Mouse (Mus musculus): Measurements from ENCODE around the gene Srsf12.

Srsf12 gene

DNA sequence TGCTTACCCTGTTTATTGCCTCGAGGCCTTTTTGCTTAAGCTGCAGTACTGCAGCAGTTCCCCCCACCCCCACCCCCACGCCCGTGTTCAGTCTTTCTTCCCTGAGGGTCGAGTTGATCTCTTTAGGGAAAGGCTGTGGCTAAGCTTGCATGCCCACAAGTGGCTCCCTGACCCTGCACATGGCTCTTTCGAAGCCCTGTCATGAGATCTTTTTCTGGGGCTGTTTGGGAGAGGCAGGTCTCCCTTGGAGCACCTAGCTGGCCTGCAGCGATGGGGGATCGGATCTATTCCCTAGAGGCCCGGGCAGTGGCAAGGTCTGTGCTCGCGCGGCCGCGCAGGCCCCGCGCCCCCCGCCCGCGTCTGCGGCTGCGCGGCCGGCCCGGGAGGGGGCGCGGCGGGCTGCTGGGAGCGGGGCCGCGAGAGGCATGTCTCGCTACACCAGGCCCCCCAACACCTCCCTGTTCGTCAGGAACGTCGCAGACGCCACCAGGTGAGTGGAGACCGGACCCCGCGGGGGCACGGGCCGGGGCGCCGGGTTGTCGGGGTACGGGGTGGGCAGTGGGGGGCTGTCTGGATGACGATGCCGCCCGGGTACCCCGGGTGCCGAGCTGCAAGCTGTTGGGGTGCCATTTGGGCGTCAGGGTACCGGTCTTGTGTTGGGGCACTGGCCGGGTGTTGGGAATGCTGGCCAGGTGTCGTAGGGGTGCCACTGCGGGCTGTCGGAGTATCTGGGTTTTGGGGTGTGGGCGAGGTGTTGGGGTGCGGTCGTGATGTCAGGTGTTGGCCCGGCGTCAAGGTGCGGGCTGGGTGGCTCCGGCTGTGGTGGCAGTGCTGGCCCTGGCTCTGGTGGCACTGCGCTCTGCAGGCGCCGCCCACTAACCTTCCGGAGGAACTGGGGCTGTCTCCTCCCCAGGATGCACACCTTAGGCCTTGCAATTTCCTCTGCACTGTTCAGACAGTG, at the start of gene Srsf12:
Gene Srsf12, plus strand, starts transcription at position 111 of the 961 bp plus-strand sequence.
- DNase-seq (ENCODE audit: low read depth, low spot score): no peak

- no peak for DNase-seq (ENCODE audit: low read depth, low spot score)
Observed at GRCm38 (mm10) chr4:33183477-33183876, 25.3 kb upstream of the Srsf12 start.

DNA sequence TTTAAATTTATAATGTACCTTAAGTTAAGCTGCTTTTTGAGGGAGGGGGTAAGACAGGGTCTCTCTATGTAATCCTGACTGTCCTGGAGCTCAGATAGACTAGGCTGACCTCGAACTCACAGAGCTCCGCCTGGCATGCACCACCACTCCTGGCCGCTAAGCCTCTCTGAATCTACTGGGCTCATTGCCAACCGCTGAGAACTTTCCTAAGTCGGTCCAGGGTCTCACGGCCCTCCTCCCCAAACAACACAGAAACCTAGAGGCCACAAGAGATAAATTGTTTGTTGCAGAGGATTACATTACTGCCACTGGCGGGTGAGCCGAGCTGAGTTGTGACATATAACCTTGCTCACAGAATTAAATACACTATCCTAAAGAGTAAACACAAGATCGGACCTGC, 20.6 kb upstream of the Srsf12 start:
- DNase-seq (ENCODE audit: low read depth, low spot score): peak; percentile 32

DNA sequence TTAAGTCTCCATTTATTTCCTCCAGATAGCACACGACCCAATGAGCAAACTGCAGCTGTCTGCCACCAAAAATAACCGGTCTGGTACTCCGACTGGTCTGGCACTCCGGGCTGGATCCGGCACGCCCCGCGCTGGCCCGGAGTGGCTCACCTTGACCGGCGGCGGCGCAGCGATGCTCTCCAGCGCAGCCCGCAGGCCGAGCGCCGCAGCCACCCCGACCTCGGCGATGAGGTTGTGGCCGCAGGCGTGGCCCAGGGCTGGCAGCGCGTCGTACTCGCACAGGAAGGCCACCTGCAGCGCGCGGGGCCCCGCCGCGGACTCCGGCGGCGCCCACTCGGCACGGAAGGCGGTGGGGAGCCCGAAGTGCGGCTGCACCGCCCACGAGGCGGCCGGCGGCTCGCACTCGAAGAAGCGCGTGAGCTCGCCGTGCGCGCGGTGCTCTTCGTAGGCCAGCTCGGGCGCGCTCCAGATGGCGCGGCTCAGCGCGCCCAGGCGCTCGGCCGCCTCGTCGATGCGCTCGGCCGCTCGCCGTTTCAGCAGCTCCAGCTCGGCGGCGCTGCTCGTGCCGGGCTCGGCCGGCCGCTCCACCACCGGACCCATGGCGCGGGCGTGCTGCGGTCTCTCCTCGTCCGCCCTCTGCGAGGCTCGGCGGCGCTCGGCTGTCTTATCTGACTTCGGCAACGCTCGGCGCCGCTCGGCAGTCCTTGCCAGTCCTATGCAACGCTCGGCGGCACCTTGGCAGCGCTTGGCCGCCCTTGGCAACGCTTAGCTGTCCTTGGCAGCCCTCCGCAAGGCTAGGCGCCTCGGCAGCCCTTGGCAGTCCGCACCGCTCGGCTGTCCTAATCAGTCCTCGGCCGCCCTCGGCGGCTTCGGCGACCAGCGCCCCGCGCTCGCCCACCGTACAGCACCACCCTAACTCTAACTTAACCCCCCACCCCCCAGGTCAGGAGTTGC, 19.7 kb upstream of the Srsf12 start:
- peak; percentile 71 for DNase-seq (ENCODE audit: low read depth, low spot score)

- DNase-seq (ENCODE audit: low read depth, low spot score): no peak
Observed at GRCm38 (mm10) chr4:33189735-33190036, 19.1 kb upstream of the Srsf12 start, which contains the start of gene Pm20d2. Gene Pm20d2 (minus strand): TSS chr4:33189737.

- no peak for DNase-seq (ENCODE audit: low read depth, low spot score)
Observed at GRCm38 (mm10) chr4:33198117-33198516, 10.7 kb upstream of the Srsf12 start.

GRCm38 (mm10) chr4:33204682-33205081, 4.1 kb upstream of the Srsf12 start:
- DNase-seq (ENCODE audit: low read depth, low spot score): peak; percentile 50

- DNase-seq (ENCODE audit: low read depth, low spot score): no peak
Observed at GRCm38 (mm10) chr4:33207551-33207950, 1.2 kb upstream of the Srsf12 start.

DNA sequence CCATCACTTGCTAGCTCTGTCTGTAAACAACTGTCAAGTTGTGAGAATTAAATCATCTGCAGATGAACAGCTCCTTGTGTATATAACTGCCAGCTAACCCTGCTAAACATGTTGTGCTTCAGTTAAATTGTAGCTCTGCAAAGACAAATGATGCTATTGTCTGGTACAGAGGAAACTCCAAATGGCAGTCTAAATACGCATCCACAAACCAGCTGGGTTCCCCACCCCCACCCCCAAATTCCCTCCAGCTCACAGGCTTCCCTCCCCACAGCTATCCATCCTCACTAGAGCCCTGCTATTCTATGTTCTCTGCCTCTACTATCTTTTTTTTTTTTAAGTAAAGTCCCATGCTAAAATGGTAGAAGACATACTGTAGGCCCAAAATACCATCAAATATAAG, 13.1 kb downstream of the Srsf12 start:
- no peak for DNase-seq (ENCODE audit: low read depth, low spot score)

GRCm38 (mm10) chr4:33224003-33224675, 15.3 kb downstream of the Srsf12 start:
- no peak for DNase-seq (ENCODE audit: low read depth, low spot score)

DNA sequence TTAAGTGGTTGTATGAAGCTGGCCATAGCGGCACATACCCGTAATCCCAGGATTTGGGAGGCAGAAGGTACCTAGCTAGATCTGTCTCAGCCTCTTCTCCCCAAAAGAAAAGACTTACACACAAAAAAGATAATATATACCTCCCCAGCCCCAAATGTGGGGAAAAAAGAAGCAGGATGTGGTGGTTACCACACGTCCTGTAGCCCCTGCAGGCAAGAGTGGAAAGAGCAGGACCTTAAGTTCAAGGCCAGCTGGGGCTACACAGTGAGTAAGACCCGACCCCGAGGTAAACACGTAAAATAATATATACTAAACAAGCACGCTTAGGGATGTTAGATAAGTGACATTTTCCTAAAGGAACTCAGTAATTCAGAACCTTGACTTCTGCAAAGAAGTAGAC, 18.4 kb downstream of the Srsf12 start:
- DNase-seq (ENCODE audit: low read depth, low spot score): no peak

GRCm38 (mm10) chr4:33229639-33230038, 20.8 kb downstream of the Srsf12 start:
- DNase-seq (ENCODE audit: low read depth, low spot score): no peak

- no peak for DNase-seq (ENCODE audit: low read depth, low spot score)
Observed at GRCm38 (mm10) chr4:33230881-33231280, 22.1 kb downstream of the Srsf12 start.

- DNase-seq (ENCODE audit: low read depth, low spot score): peak; percentile 81
Observed at GRCm38 (mm10) chr4:33242536-33242935, 33.7 kb downstream of the Srsf12 start.

DNA sequence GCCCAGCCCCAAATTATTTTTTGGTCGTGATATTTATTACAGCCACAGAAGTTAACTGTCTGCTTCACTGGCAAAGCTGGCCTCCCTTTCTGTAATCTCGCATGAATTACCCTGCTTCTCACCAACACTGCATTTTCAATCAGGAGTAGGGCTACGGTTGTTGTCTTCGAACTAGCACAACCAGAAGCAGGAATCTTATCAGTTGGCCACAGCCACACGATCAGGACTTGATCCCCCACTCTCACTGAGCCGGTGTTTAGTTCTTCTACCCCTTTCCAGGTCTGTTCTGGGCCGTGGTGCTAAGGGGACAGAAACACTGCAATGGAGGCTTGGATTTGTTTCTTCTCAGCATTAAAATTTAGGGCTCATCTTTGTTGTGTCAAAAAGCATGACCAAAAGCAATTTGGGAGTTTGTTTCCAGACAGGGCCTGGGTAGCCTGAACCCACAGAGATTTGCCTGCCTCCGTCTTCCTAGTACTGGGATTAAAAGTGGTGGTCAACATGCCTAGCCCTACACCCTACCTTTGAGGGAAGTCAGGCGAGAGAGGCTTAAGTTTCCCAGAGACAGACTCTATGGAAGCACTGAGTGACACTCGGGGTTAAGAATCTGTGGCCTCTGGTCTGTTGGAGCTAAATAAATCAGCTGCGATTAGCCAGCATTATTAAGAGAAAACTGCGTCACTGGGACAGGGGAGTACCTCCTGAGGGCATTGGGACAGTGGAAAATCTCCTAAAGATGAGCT, 34.4 kb downstream of the Srsf12 start:
- no peak for DNase-seq (ENCODE audit: low read depth, low spot score)

- DNase-seq (ENCODE audit: low read depth, low spot score): no peak
Observed at GRCm38 (mm10) chr4:33243921-33244320, 35.1 kb downstream of the Srsf12 start.

- DNase-seq (ENCODE audit: low read depth, low spot score): no peak
Observed at GRCm38 (mm10) chr4:33245853-33246395, 37.1 kb downstream of the Srsf12 start.

DNA sequence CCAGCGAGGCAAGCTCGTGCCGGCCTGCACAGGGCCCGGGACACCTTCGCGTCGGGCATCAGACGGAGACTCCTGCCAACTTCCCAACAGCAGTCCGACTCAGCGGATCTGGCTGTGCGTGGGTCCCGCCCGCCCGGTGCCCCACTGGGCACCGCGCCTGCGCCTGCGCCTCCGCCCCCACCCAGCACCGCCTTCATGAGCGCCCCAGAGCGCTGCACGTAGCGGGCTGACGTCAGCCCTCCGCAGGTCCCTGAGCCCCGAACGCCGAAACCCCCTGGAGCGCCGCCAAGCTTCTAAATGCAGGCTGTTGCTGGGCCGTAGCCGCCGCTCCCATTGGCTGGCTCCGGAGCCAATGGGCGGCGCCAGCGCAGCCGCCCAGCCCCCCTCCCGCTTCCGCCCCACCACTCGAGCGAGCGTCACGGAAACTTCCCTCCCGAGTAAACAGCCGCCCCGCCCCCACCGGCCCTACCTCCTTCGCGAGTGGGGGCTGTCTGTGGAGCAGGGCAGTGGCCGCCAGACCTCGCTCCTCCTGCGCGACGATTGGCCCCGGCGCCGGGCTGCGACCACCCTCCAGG, 38.8 kb downstream of the Srsf12 start:
- peak; percentile 100 for DNase-seq (ENCODE audit: low read depth, low spot score)

GRCm38 (mm10) chr4:33248062-33248889, 39.5 kb downstream of the Srsf12 start:
- peak; percentile 95 for DNase-seq (ENCODE audit: low read depth, low spot score)
